Mouse (Mus musculus): ENCODE results near the gene Olig3.

The Olig3 gene

DNA sequence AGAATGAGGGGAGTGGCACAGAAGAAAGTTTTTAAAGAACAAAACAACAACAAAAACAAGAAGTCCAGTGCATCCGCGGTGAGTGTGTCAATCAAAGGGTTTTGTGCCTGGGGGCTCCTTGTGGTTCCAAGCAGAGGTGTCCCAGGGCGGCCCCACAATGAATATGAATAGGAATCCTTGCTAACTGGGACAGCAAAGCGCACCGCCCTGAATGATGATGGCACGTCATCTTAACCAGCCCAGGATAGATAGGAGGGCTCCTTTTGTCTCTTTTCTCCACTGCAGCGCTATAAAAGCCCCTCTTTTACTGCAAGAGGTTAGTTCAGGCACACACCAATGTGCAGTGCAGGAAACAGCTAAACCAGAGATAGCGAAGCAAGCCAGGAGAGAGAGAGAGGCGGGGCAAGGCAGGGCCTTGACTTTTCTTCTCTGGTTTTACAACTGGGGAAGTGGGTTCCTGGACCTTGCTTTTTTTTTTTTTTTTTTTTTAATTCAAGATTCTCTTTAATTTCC is at the start of gene Olig3:
TSS of gene Olig3 (plus strand) at position 463 of the 513 bp plus-strand sequence.
- DNase-seq, result no peak

DNA sequence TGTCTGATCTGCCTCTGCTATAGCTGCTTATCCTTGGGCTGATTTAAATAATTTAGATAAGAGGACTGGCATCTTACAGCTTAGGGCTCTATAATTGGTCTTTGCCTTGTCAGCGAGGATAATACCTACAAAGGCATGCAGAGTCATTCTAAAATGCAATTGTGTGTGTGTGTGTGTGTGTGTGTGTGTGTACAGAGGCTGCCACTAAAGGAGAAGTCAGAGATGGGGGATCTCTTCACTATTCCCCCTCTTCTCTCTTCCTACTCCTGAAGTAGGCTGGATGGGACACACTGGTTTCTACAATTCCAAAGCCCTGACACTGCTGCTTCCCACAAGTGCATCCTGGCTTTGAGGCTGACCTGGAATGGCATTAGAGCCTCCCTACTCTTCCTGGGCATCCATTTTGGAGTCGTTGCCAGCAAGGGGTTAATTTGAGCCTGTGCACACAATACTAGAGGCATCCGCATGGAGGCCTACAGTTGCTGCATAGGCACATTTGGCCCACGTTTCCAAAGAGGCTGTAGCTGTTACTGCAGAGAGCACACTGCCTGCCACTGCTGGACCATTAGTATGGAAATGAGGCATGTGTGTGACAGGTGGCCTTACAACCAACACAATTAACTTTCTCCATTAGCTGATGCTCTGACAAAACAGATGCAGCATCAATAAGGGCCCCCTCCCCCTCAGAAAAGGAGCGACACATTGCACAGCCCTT is 46.5 kb upstream of the Olig3 start:
- DNase-seq, result no peak

DNA sequence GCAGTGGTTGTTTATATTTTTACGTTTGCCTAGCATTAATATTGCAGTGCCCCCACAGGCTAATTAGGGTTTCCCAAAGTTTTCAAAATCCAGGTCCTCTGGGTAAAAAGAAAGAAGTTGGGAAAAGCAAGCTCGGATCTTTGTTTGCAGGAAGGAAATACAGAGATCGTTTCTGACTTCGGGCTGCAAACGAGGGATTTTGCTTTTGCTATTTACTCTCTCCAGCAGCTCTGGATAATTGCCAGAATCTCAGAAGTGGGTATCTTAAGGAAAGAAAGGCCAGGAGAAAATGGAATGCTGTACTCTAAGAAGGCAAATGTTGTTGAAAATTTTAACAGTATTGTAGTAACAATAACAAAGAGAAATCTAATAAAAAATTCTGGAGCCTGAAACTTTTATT is 45.9 kb upstream of the Olig3 start:
- DNase-seq, result no peak

DNA sequence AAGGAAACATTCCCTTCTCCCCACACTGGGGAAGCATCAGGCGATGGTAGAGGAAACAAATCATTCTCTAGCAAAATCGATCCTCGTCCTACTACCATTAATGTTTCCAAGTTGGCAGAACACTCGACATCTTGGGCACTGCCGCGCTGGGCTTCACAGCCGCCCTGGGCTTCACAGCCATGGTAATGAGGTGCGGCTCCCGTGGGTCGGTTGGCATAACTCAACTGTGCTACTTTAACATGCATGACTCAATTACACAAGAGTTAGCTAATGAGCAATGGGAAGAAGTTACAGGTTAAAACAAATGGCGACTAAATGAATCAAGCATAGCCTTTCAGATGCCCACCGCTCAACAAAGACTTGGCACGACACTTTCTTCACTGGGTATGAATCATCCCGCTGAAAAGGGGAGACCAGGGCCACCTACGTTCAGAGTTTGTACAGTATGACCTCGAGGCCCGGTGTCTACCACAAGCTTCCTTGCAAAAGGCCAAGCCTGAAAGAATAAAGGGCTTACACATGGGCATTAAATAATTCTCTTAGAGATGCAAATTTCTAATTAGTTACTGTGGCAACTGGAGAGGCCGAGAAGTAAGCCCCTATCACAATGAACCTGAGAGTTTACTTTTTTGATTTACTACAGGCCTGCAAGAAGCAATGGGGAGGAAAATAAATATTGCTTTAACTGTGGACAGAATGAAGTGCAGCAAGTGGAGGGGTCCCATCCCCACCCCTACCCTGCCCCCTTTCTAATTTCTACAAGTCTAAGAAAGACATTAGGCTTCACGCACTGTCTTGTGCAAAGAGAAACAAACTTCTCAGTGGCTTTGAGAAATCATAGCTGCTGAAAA is 38.1 kb upstream of the Olig3 start:
- no peak for DNase-seq

DNA sequence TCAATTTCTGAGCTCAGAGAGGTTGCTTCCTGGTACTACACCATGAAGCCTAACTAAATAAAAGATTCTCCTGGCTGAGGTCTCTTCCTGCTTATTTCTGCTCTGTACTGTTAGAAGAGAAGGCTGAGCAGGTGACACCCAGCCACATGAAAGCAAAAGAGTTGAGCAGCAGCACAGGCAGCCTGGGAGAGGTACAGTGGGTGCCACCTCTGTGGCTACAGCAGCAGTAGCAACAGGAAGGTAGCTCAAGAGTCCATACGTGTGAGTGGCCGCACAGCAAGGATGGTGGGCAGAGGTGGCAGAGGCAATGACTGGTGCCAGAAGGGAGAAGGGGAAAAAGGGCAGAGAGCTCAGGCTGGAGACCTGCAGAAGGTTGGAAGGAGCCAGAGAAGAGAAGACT is 34.6 kb upstream of the Olig3 start:
- no peak for DNase-seq

DNA sequence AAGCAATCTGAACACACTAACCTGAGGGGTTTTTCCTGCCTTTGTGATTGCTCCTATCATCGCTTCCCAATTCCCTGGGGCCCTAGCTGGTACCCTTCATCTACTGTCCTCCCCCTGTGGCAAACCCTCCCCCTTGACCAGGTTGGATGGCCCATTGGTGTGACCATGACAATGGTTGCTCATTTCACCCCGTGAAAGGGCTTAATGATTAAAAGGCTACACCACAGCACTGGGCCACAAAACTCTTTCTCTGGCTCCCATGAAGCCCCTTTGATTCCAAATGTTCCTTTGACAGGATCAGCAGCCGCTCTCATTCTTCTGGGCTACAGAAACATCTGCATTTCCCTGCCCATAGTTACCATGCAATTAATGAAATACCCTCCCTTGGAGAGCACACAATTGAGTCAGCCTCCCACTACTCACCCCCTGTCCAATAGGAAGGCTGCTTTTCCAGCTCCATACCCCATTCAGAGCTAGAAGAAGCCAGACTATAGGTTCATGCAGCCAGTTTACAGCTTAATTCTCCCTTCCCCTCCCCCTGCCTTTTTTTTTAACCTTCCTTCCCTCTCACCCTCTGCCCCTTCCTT is 27.0 kb upstream of the Olig3 start:
- no peak for DNase-seq

DNA sequence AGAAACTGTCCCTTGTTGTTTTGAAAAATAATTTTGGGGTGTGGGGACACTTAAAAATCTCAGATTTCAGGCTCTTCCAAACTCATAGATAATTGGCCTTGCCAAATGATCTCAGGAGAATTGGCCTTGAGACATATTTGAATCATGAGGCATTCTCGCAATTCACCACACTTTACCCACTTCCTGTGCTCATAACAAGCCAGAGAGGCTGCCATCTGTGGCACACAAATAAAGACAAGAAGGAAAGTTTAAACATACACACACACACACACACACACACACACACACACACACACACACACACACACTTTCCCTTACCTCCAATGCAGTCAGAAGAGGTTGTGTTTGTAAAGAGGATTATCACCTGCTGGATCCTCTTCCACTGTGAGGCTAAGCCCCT is 22.9 kb upstream of the Olig3 start:
- DNase-seq, result no peak

DNA sequence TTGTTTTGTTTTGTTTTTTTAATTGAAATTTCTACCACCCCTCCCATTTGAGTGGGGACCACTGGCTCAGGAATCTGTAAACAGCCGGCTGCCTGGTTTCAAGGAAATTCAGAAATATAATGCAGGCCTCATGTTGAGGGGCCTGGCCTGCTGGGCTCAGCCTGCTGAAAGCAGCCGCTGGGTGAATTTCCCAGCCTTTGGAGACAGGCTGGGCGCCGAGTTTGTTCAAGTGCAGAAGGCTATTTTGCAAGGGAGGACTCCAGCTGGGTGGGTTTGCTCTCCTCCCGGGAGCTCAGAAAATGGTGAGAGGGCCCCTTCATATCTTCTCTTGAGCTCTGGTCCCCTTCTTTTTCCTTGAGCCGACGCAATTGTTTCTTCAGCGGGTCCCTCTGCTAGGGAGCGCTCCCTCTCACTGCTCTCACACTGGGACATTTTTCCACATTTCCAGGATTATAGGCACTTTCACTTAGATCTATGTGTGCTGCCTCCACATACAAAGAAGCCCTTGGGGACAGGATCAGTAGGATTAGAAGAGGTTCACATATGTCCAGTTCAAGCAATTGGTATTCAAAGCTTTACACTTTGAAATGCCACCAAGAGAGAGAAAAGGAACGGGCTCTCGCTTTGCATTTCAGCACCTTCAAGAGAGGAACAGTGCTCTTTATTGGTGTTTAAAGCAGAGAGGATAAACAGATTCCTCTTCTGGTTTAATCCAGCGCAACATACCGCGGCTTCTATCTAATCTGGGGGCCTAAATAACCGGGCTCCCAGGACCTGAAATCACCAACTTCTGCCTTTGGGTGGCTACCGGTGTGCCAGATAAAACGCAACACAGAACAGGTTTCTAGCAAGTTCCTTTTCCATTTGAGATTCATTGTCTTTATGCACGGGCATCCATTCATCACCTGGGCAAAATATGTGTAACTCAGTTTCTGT is 17.4 kb upstream of the Olig3 start:
- DNase-seq, result no peak

DNA sequence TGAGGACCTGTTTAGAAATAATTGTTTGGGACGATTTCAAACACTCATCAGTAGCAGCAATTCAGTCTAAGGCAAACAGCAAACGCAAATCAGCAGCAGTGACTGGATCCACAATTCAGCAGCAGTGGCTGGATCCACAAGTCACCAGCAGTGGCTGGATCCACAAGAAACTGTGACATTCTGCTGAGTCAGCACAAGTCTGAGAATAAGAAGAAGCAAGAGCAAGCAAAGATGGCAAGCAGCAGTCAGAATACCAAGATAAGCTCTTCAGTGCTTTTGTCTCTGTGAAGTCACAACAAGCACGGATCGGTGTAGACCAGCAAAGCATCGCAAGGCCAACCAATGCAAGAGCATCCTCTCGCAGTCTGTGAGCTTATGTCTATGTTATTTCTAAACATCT is 12.3 kb upstream of the Olig3 start:
- DNase-seq, result no peak

DNA sequence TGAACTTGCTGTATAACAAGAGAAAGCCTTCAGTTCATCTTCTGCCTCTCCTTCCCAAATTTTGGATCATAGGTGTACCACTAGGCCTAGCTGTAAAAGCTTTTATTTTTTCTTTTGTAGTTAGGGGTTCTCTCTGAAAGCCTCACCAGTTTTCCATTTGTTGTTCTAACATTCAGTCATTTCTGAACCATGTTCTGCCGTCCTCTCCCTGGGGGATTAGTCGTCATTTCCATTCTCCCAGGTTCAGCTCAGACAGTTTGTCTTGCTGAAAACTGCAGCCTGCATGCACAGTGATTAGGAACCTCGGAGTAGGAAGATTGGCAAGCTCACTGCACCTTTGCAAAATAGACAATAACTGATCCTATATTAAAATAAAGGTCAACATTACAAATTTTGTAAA is 7.0 kb upstream of the Olig3 start:
- DNase-seq, result no peak

DNA sequence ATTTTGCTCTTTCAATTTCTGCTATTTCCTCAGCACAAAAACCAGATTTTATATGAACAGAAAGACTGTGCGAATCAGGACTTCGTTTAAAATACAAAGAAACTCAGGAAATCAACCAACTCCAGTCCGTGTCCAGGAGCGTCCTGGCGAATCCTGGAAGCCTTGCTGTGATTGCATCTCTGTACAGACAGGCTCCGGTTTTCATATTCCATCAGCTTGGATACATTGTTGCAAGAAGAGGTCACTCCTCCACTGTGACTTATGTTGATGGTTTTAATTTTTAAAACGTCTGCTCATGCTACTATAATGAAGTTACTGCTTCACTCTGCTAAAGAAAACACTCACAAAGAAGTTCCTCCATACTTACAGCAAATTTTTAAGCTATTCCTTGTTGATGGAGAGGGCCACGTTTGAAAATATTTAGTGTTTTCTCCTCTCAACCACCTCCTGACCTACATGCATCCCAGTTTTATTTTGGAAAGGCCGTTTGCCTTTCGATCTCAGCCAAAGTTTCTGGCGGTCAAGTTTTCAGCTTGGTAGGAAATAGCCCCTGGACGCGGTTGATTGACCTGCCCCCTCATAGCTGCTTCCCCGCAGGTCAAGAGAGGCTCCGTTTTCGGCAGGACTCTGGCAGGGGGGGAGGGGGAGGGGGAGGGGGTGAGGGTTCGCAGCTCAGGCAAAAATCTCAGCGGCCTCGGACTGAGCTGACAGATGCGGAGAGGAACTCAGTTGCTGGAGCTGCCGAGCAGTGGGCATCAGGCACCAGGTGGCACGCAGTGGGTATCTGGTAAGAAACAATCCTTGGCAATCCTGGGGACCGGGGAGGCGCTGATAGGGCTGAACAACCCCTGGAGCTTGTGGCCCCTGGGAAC is 4.1 kb upstream of the Olig3 start:
- no peak for DNase-seq

DNA sequence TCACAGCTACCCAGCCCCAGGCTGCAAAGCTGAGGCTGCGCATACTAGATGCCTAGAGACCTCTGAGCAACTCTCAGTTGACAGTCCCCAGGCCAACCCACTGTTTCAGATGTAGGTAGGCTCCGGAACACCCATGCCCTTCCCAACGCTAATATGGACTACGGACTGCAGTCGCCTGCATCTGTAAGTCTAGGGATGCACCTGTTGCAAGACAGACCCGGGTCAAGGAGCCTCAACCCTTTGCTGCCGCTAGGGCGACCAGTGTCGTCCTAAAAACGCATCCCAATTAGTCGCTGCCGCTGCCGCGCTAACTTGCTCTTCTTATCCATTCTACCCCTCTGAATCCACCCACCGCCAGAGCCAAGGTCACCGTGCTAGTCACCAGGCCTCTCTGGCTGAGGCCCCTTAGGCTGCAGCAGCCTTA is 3.4 kb upstream of the Olig3 start:
- DNase-seq, result no peak

DNA sequence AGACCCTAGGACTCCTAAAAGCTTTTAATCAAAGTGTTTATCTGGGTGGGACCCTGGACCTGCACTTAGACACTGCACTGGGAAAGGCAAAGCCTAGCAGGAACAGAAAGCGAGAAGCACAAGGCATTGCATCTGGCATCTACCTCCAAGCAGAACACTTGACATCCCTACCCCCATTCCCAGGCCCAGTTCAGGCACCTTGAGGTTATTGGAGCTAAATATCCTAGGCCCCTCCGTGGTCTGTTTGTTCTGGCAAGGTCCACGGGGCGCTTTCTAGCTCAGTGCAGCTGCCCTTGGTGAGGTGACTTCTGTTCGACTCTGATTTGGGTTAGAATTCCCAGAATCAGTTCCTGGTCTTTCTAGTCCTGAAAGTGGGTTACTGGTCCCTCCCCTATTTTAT is 2.7 kb upstream of the Olig3 start:
- no peak for DNase-seq

DNA sequence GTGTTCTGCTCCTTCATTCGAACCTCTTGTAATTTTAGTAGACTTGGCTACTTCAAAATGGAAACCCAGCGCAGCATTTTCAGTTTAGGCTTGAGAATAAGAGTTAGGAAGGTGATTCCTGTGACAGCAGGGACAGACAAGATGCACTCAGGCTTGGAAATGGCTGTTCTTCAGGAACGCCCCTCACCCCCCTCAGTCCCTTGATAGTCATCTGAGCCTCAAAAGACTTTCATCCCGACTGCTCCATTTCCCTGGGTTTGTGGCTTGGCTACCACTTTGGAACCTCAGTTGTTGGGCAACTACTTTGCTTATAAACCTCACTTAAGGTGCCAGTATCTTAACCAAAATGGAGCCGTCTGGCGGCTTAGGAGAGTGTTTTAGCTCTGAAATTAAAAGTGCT is 2.2 kb upstream of the Olig3 start:
- no peak for DNase-seq

DNA sequence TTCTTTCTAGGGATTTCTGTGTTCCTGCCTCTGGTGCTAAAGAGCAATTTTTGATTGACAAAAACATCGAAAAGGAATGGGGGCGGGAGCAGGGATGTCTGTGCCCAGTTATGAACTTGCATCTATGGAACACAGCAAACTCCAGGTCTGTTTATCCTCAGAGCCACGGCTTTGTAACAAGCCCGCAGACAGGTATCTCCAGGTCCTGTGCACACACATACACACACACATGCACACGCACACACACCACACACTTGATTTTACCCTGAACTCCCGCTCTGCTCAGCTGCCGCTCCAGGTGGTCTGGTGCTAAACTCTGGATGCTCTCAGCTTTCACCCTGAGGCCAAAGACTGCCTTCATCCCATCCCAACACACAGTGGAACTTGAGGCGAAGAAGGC is 1.3 kb upstream of the Olig3 start:
- DNase-seq, result no peak

DNA sequence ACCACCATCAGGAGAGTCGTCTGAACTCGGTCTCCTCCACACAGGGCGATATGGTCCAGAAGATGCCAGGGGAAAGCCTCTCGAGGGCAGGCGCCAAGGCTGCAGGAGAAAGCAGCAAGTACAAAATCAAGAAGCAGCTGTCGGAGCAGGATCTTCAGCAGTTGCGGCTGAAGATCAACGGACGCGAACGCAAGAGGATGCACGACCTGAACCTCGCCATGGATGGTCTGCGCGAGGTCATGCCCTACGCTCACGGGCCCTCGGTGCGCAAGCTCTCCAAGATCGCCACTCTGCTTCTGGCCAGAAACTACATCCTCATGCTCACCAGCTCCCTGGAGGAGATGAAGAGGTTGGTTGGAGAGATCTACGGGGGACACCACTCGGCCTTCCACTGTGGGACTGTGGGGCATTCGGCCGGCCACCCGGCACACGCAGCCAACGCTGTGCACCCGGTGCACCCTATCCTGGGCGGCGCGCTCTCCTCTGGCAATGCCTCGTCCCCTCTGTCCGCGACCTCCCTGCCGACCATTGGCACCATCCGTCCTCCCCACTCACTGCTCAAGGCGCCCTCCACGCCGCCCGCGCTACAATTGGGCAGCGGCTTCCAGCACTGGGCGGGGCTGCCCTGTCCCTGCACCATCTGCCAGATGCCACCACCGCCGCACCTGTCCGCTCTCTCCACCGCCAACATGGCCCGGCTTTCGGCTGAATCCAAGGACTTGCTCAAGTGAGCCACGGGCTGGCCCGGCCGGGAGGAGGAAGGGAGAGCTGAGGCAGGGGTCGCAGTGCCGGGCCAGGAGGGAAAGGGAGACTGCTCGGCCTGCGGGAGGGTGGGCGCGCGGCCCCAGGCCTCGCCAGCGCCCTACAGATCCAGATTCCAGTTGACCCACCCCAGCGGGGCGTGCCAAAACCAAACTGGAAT is 648 bp downstream of the Olig3 start:
- DNase-seq, result no peak

DNA sequence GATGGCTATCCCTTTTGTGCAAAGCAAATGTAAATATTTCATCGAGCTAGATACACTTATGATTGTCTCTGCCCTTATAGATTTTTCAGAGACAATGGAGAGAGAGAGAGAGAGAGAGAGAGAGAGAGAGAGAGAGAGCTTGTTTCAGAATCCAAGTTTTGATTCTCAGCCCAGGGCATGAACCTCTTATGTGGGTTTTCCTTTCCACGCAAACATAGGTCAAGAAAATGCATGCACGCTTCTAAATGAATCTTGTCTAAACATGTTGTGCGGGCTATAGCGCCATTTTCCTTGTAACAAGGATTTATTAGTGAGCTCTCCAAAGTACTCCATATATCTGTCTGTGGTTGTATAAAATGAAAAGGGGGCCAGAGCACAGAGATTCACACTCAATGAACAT is 1.5 kb downstream of the Olig3 start:
- DNase-seq, result no peak

DNA sequence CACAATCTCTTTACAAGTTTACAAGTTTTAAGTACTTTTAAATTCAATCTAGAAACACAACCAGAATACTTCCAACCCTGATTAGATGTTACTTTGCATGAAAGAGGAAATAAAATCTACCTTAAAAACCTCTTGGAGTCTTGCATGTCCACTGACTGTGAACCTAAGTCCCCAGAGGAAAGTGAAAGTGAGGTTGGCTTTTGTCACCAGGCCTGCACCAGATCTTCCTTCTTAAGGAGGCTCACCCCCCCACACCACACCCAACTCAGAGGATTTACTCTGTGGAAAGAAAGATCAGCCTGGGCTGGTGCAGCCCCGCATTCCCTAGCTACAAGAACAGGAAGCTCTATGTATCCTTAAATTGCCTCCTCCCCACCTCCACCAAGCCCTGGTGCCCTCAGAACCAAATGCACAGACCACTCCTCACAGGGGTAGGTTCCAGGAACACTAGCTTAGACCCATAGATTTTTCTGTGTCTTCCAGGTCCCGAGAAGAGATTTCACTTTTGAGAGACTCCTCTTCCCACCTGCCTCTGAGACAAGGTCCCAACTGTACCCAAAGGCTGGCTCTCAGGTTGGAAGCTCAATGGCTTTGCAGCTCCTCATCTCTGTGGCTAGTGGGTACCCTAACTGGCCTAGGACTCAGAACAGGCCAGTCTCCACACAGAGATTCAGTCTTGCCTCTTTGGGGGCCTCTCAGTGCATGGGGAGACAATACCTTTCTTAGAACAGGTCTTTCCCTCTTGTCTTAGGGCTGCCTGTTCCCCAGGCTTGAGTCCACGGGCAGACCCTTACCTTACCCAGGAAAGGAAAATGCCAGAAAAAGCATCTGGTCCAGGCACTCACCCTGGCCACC is 4.3 kb downstream of the Olig3 start:
- DNase-seq, result no peak

DNA sequence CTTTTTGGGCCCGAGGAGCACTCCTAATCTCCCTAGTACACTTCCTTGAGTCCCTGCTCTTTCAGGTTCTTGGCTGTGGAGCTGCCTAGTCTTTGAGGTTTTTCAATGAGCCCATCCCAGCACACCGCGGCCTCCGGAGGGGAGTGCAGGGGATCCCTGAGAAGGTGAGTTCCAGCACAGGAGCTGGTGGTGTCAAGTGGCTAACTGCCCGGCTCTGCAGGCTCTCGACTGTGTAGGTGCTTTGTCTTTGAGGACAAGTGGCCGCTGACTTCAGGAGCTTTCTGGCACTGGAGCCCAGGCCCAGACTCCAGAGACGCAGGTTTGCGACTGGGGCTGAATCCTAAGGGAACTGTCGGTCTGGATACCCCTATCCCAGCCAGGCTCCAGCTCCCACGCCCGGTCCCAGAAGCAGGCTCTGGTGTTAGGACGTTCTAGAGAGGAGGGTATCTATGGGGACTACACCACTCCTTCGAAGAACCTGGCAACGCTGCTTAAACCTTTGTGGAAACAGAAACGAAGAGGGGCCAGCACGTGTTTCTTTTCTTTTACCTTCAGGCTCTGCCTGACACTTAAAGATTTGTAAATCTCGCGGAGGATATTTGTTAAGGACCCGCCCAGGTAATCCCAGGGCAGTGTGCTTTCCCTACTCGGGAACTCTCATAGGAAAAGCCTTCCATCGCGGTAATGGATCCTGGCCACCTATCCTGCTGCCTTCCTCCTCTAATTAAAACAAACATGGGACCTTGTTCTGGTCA is 5.4 kb downstream of the Olig3 start:
- no peak for DNase-seq
